Mouse (Mus musculus) forebrain, postnatal 0 days (tissue): Measurements from ENCODE around the gene Flrt3. TPM values are rescaled to one million over a fixed set of nuclear protein-coding genes. Genes with fewer than 3 reads are reported as not detected.

Source experiments
- ATAC-seq: fragments of 200-750 bp; cut with Nextera tagmentation; 2 replicates; pipeline ENCODE4 v1.8.0; 2017; ENCODE audit warnings: mild to moderate bottlenecking, moderate library complexity
- DNase-seq: peaks from one replicate; pipeline ENCODE4 v3.0.0-alpha.2; 2015
- H3K27ac ChIP-seq: fragments of 300-500 bp; sonication (generic); 2 replicates; pipeline ENCODE4 v1.5.1; 2014; ENCODE audit warnings: low read depth, mild to moderate bottlenecking, antibody characterized with exemption, low read length, moderate library complexity, mixed read lengths
- H3K27me3 ChIP-seq: fragments of 300-500 bp; sonication (generic); 2 replicates; pipeline ENCODE4 v1.6.1; 2014; ENCODE audit warnings: mild to moderate bottlenecking, low read length, mixed read lengths; ENCODE audit not compliant: insufficient read depth
- H3K36me3 ChIP-seq: fragments of 300-500 bp; sonication (generic); 2 replicates; pipeline ENCODE4 v1.6.1; 2014; ENCODE audit warnings: mild to moderate bottlenecking, moderate library complexity; ENCODE audit not compliant: insufficient read depth
- H3K4me1 ChIP-seq: fragments of 300-500 bp; sonication (generic); 2 replicates; pipeline ENCODE4 v1.6.1; 2014; ENCODE audit warnings: antibody characterized with exemption; ENCODE audit not compliant: insufficient read depth
- H3K4me2 ChIP-seq: fragments of 300-500 bp; sonication (generic); 2 replicates; pipeline ENCODE4 v1.6.1; 2014; ENCODE audit warnings: low read depth, mild to moderate bottlenecking, moderate library complexity
- H3K4me3 ChIP-seq: fragments of 300-500 bp; sonication (generic); 2 replicates; pipeline ENCODE4 v1.5.1; 2014; ENCODE audit warnings: low read depth, low read length, mixed read lengths
- H3K9ac ChIP-seq: fragments of 300-500 bp; sonication (generic); 2 replicates; pipeline ENCODE4 v1.6.1; 2014; ENCODE audit warnings: mild to moderate bottlenecking
- H3K9me3 ChIP-seq: fragments of 300-500 bp; sonication (generic); 2 replicates; pipeline ENCODE4 v1.6.1; 2016; ENCODE audit warnings: low read length
- CTCF ChIP-seq: sonication (generic); IDR thresholded peaks from 2 replicates; pipeline ENCODE4 v1.5.1; 2016; ENCODE audit warnings: antibody characterized with exemption, control low read depth, low read depth
- WGBS: fragments of 180-500 bp; shearing (Covaris S2); extraction: QIAGEN DNeasy Blood & Tissue Kit; methylation state at CpG from one replicate; pipeline ENCODE4 v1.1.7; 2014; 5-methylcytosine and 5-hydroxymethylcytosine counted together
- polyA plus RNA-seq: library from polyadenylated mRNA; unstranded; fragments of >200 nt; fragmentation: Nextera tagmentation; extraction: Ambion mirVana; gene quantifications from 2 replicates; pipeline ENCODE4 v1.2.1, GENCODE M21; 2015
- total RNA-seq: library from RNA; depleted of rRNA; stranded (reverse); fragments of >200 nt; gene quantifications from 2 replicates; pipeline ENCODE4 v1.2.3, GENCODE M21; 2014; rRNA removed

Gene Flrt3
- total RNA-seq, result 38.9 and 43.7 TPM in 2 replicates
- 38.4 and 38.6 TPM in 2 replicates for polyA plus RNA-seq

DNA sequence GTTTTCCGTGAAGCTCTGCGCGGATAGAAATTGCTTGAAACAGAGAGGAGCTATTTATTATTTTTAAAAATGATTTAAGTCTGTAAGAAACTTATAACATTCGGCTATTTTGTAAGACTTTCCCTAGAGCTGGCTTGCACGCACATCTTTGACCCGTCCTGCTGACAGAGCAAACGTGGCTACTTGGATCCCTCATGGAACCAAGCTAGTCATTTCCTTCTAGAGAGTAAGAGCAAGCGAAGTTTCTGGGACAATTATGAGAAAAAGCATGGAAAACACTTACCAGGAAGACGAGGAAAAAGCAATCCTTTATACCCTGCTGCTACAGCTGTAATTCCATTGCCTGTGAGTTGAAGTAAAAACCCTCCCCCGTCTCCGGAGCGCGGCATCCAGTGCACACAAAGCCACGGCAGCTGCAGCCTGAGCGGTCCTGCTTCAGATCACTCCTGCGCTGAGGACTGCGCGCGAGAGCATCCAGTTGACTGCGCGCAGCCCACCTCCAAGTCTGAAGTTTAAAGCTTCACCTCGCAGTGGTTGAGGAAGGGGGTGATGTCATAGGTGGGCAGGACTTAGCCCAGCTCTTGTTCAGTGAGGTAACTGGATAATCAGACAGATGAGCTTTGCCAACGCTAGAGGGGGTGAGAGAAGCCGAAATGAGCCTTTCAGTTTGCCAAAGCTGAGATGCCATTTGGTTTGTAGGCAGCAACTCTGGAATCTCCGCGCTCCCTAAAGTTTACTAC lies at the start of gene Flrt3:
TSS of gene Flrt3 (minus strand) at position 507 of the 740 bp plus-strand sequence.
- ATAC-seq, result peak; percentile 96
- H3K27ac ChIP-seq, result peak within 1 kb of the TSS; percentile 86
- peak within 1 kb of the TSS; percentile 74 for H3K9ac ChIP-seq
- H3K9me3 ChIP-seq, result no peaks in the 10 kb centered on the region
- no peaks in the 10 kb centered on the region for H3K27me3 ChIP-seq
- peak; percentile 91 for TF ChIP-seq CTCF
- H3K4me2 ChIP-seq, result peak within 1 kb of the TSS; percentile 61
- peak; percentile 95 for DNase-seq
- WGBS, result under 1% methylated on average over 26 of the region's 26 CpGs
- H3K36me3 ChIP-seq, result no peaks in the 10 kb centered on the region
- H3K4me3 ChIP-seq, result peak within 1 kb of the TSS; percentile 61
- peaks cover 8% of the 10 kb centered on the region; the same call in 1 of the 2 replicates for H3K4me1 ChIP-seq

DNA sequence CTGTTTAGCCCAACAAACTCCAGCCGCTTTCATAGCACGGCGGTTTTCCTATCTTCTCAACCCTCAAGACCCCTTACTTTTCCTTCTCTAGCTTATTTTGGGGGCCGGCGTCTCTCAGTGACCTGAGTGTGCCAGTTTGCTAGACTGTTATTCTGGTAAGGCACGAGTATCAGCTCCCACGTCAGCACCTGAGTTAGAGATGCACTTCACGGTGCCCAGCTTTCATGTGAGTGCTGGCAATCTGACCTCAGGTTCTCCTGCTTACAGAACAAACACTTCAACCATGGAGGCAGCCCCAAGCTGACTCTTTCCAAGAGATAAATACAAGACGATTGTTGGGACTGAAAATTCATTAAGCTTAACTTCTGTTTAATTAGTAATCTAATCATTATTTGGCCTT lies 46.1 kb upstream of the Flrt3 start:
- ATAC-seq (no peak), DNase-seq (no peak)
- TF ChIP-seq CTCF, result no peak
- Histone ChIP-seq H3K9me3 (no peaks in the 10 kb centered on the region), H3K27ac (no peak overlapping the region), H3K27me3 (no peaks in the 10 kb centered on the region), H3K36me3 (no peaks in the 10 kb centered on the region), H3K4me3 (no peak overlapping the region), H3K4me1 (no peaks in the 10 kb centered on the region), H3K4me2 (no peak overlapping the region), H3K9ac (no peak overlapping the region)
- 83% methylated on average over 9 of the region's 9 CpGs for WGBS

DNA sequence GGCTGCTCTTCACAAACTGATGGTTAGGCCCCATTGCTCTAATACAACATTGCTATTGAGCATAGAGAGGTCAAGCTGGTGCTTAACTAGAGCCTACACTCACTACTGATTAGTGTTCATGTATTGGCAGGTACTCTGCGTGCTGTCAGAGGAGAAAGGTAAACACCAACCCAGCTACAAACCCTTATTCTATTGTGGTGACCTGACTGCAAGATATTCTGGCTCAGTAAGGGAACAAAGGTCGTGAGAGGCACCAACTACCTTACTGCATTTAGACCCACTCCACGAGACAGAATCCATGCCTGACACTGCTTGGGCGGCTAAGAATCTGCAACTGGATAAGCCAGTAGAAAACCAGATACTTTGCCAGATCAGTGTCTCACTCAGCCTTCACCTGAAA lies 44.6 kb upstream of the Flrt3 start:
- DNase-seq (no peak), ATAC-seq (no peak)
- Histone ChIP-seq H3K4me3 (no peak overlapping the region), H3K27me3 (no peaks in the 10 kb centered on the region), H3K36me3 (no peaks in the 10 kb centered on the region), H3K4me1 (no peaks in the 10 kb centered on the region), H3K4me2 (no peak overlapping the region), H3K9ac (no peak overlapping the region), H3K9me3 (no peaks in the 10 kb centered on the region), H3K27ac (no peak overlapping the region)
- WGBS, result 85% methylated on average over 4 of the region's 4 CpGs
- no peak for TF ChIP-seq CTCF

DNA sequence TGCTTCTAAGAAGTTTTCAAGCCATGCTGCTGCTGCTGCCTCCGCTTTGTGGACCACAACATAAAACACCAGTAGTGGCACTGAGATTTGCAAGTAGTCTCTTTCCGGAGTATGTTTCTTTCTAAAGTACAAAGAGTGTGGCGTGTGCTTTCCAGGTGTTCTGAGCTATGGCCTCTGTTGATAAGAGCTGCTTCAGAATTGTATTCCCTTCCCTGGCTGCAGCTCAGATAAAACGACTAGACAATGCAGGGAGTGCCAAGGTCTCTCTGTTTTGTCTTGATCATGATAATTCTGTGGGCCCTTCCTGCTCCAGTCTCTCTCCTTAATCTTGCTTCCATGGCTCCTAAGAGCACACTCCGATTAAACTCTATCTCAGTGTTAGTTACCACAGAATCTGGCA lies 36.3 kb upstream of the Flrt3 start:
- Histone ChIP-seq H3K4me3 (no peak overlapping the region), H3K4me1 (no peaks in the 10 kb centered on the region), H3K9ac (no peak overlapping the region), H3K27ac (no peak overlapping the region), H3K4me2 (no peak overlapping the region), H3K36me3 (no peaks in the 10 kb centered on the region), H3K27me3 (no peaks in the 10 kb centered on the region), H3K9me3 (no peaks in the 10 kb centered on the region)
- WGBS, result 77% methylated on average over 5 of the region's 5 CpGs
- DNase-seq (no peak), ATAC-seq (no peak)
- TF ChIP-seq CTCF, result no peak

DNA sequence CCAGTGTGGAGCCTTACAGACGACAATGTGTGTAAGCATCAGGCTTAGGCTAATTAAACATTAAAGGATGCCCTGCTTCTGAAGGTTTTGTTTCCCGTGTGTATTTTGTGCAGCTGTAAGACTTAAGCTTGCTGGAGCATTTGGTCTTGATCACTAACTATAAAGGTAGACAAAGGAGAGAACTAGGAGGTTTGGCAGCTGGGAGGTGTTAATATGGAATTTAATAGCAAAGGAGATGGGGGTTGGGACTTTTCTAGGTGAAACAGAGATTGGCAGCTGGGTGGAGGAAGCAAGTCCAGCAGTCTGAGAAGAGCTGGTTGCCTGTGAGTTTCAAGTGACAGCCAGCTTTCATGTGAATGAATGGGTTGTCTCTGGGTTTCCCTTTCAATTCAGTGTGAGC lies 34.0 kb upstream of the Flrt3 start:
- Histone ChIP-seq H3K9me3 (no peaks in the 10 kb centered on the region), H3K4me1 (no peaks in the 10 kb centered on the region), H3K4me3 (no peak overlapping the region), H3K9ac (no peak overlapping the region), H3K27me3 (no peaks in the 10 kb centered on the region), H3K4me2 (no peak overlapping the region), H3K36me3 (no peaks in the 10 kb centered on the region), H3K27ac (no peak overlapping the region)
- 12% methylated on average over 2 of the region's 2 CpGs for WGBS
- DNase-seq (no peak), ATAC-seq (no peak)
- TF ChIP-seq CTCF, result no peak

DNA sequence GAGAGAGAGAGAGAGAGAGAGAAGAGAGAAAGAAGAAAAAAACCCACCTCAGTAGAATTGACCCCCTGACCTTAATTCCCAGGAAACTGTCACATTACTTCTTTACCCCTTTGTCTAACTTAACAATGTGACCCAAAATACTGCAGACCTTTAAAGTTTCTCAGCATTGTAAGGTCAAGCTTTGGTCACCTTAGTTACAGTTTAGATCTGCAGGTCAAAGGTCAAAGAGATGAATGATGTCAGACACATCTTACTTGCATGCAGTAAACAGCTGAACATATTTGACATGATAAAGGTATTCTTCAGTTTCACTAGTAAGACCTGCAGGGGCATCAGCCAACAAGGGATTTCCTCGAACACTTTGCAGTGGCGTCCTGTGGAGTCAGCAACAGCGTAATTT lies 32.9 kb upstream of the Flrt3 start:
- H3K9me3 ChIP-seq, result no peaks in the 10 kb centered on the region
- H3K27ac ChIP-seq, result no peak overlapping the region
- no peaks in the 10 kb centered on the region for H3K36me3 ChIP-seq
- no peak overlapping the region for H3K4me3 ChIP-seq
- no peaks in the 10 kb centered on the region for H3K4me1 ChIP-seq
- 27% methylated on average over 3 of the region's 3 CpGs for WGBS
- ATAC-seq (no peak), DNase-seq (no peak)
- TF ChIP-seq CTCF, result no peak
- H3K27me3 ChIP-seq, result no peaks in the 10 kb centered on the region
- no peak overlapping the region for H3K9ac ChIP-seq
- H3K4me2 ChIP-seq, result no peak overlapping the region

DNA sequence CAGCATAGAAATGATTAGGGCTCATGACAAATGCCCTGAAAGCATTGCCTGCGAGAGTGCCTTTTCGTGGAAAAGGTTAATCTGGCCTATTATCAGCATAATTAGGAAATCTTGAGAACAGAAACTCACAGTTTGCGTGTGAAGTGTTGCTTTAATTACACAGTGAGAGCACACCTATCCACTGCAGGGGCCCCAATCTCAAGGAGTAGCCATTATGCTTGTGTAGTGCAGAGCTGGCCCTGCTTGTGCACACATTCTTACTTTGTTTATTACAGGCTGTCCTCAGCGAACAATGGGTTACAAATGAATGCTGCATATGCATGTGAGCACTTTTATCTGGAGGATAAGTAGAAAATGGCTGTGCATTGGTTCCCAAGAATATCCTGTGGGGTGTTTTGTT lies 32.1 kb upstream of the Flrt3 start:
- Histone ChIP-seq H3K27ac (no peak overlapping the region), H3K9ac (no peak overlapping the region), H3K9me3 (no peaks in the 10 kb centered on the region), H3K27me3 (no peaks in the 10 kb centered on the region), H3K4me1 (no peaks in the 10 kb centered on the region), H3K4me3 (no peak overlapping the region), H3K4me2 (no peak overlapping the region), H3K36me3 (no peaks in the 10 kb centered on the region)
- ATAC-seq (no peak), DNase-seq (no peak)
- WGBS, result 22% methylated on average over 4 of the region's 4 CpGs
- no peak for TF ChIP-seq CTCF
